Mouse (Mus musculus): Measurements from ENCODE around the gene Lrig3.

DNA sequence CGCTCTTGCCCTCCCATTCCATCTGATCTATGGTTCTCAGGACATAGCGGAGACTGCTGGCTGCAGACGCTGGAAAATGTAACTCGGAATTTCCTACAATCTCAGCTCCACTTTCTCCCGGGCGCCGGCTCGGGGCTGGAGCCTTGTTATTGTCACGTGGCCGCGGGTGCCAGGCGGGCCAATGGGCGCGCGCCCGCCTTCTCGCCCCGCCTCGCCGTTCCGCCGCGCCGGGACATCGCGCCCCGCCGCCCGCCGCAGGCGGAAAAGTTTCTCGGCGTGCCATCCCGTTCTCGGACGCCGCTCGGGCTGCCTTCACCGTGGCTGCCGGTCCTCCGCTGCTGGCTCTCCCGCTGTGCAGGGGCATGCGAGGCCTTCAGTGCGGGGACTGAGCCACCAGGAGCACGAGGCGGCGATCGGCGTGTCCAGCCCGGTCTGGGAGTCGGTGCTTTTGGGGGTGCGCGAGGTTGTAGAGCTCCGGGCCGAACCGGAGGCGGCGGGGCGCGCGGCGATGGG is at the start of gene Lrig3:
- TF ChIP-seq USF1 (IDR thresholded peaks at IDR 0.05; ENCODE audit: low read depth) (peak; percentile 86), MYOG (IDR thresholded peaks at IDR 0.05; ENCODE audit: control insufficient read depth, extremely low read depth, insufficient read length) (no peak), CTCF (IDR thresholded peaks at IDR 0.05; ENCODE audit: control insufficient read depth, insufficient read depth, insufficient read length) (no peak), MYOD1 (IDR thresholded peaks at IDR 0.05; ENCODE audit: control insufficient read depth, insufficient read length, low read depth) (no peak), MAX (IDR thresholded peaks at IDR 0.05) (no peak), CEBPB (IDR thresholded peaks at IDR 0.05; ENCODE audit: low read depth) (no peak), FOSL1 (IDR thresholded peaks at IDR 0.05; ENCODE audit: insufficient read depth, low read length, poor library complexity, severe bottlenecking) (no peak)
